Mouse (Mus musculus) right cerebral cortex, adult 18-20 months (tissue): ENCODE results near the gene Afdn.
"Not testable (repeated sequence)": the region's sequence is repeated elsewhere in the genome, so short reads cannot be mapped to it uniquely, and the experiment has no call there.

ENCODE experiments used
- DNase-seq: peaks from one replicate; pipeline ENCODE4 v3.0.0; 2022; ENCODE audit warnings: mixed read lengths

Gene Afdn

GRCm38 (mm10) chr17:13879731-13880130 is 119.4 kb downstream of the Afdn start:
- DNase-seq = no peak

GRCm38 (mm10) chr17:13883540-13883939 is 123.2 kb downstream of the Afdn start:
- no peak for DNase-seq

GRCm38 (mm10) chr17:13889818-13890434 is 129.6 kb downstream of the Afdn start:
- no peak for DNase-seq

GRCm38 (mm10) chr17:13890932-13891331 is 130.6 kb downstream of the Afdn start:
- DNase-seq = no peak

GRCm38 (mm10) chr17:13898838-13899237 is 138.5 kb downstream of the Afdn start:
- DNase-seq = no peak

- DNase-seq = no peak
Measured at GRCm38 (mm10) chr17:13899241-13899640, 138.9 kb downstream of the Afdn start.

- no peak for DNase-seq
Measured at GRCm38 (mm10) chr17:13903793-13904192, 143.5 kb downstream of the Afdn start.

GRCm38 (mm10) chr17:13907082-13907481 is 146.7 kb downstream of the Afdn start:
- no peak for DNase-seq

GRCm38 (mm10) chr17:13907681-13908080 is 147.3 kb downstream of the Afdn start:
- no peak for DNase-seq

GRCm38 (mm10) chr17:13913951-13914350 is 153.6 kb downstream of the Afdn start:
- no peak for DNase-seq

- no peak for DNase-seq
Measured at GRCm38 (mm10) chr17:13914531-13914930, 154.2 kb downstream of the Afdn start.

- DNase-seq = no peak
Measured at GRCm38 (mm10) chr17:13920771-13921170, 160.4 kb downstream of the Afdn start.

GRCm38 (mm10) chr17:13923418-13923817 is 163.1 kb downstream of the Afdn start:
- DNase-seq = no peak

- DNase-seq = peak; percentile 19
Measured at GRCm38 (mm10) chr17:13924588-13924987, 164.2 kb downstream of the Afdn start.

- DNase-seq = peak; percentile 25
Measured at GRCm38 (mm10) chr17:13925931-13926330, 165.6 kb downstream of the Afdn start.

- no peak for DNase-seq
Measured at GRCm38 (mm10) chr17:13930421-13930820, 170.1 kb downstream of the Afdn start.

GRCm38 (mm10) chr17:13935364-13935763 is 175.0 kb downstream of the Afdn start:
- DNase-seq = not testable (repeated sequence)

- DNase-seq = no peak
Measured at GRCm38 (mm10) chr17:13937787-13938186, 177.4 kb downstream of the Afdn start.

GRCm38 (mm10) chr17:13938652-13939051 is 178.3 kb downstream of the Afdn start:
- no peak for DNase-seq

- not testable (repeated sequence) for DNase-seq
Measured at GRCm38 (mm10) chr17:13939231-13939630, 178.9 kb downstream of the Afdn start.

GRCm38 (mm10) chr17:13940487-13940886 is 180.1 kb downstream of the Afdn start:
- no peak for DNase-seq

GRCm38 (mm10) chr17:13948073-13948472 is 187.7 kb downstream of the Afdn start, which contains the start of gene Gm7168:
TSS of gene Gm7168 (plus strand) at chr17:13948373.
- not testable (repeated sequence) for DNase-seq

- not testable (repeated sequence) for DNase-seq
Measured at GRCm38 (mm10) chr17:13951570-13951969, 191.2 kb downstream of the Afdn start.
